Mouse (Mus musculus) C2C12 (cell line): ENCODE data around the gene Gm3776.
A peak's percentile ranks its signal among the peaks of the same experiment; 100 is the strongest.

ENCODE experiments used
- CEBPB ChIP-seq: IDR thresholded peaks from one replicate; pipeline ENCODE4 v1.6.1; 2011; ENCODE audit warnings: low read depth, mild to moderate bottlenecking, control low read depth, moderate library complexity
- CTCF ChIP-seq: IDR thresholded peaks from one replicate; pipeline ENCODE4 v1.5.1; 2011; ENCODE audit not compliant: control insufficient read depth, insufficient read depth, insufficient read length
- FOSL1 ChIP-seq: IDR thresholded peaks from one replicate; pipeline ENCODE4 v1.8.0; 2011; ENCODE audit warnings: mild to moderate bottlenecking, low read length; ENCODE audit not compliant: poor library complexity, insufficient read depth, severe bottlenecking
- MYOG ChIP-seq: IDR thresholded peaks from one replicate; pipeline ENCODE4 v1.6.1; 2011; ENCODE audit not compliant: control insufficient read depth, insufficient read length; ENCODE audit errors: extremely low read depth
- USF1 ChIP-seq: IDR thresholded peaks from one replicate; pipeline ENCODE4 v1.6.1; 2011; ENCODE audit warnings: low read depth, mild to moderate bottlenecking, control low read depth, moderate library complexity

DNA sequence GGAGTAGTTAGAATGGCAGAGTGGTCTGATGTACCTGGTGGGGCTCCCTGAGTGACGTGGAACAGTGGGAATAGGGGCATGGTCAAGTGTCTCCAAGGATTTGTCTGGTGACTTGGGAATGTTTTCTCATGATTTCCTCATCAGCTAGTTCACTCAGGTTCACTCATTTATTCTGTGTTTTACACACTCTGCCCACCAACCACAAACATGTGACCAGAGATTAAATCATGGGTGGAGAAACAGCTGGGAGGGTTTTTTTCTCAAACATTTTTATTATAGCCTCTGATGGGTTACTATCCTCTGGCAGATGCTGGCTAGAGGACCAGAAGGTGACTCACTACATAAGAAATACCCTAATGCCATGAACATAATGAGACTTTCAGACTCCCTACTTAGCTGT lies 41.3 kb downstream of the Gm3776 start:
- no peak for TF ChIP-seq CTCF
- peak; percentile 72 for TF ChIP-seq USF1
- peak; percentile 41 for TF ChIP-seq CEBPB
- no peak for TF ChIP-seq MYOG
- no peak for TF ChIP-seq FOSL1
